Mouse (Mus musculus): ENCODE data around the gene Smarca2.

The Smarca2 gene

GRCm38 (mm10) chr19:26776066-26777025, 171.5 kb downstream of the Smarca2 start:
- DNase-seq (ENCODE audit: low read depth, low spot score) = no peak

DNA sequence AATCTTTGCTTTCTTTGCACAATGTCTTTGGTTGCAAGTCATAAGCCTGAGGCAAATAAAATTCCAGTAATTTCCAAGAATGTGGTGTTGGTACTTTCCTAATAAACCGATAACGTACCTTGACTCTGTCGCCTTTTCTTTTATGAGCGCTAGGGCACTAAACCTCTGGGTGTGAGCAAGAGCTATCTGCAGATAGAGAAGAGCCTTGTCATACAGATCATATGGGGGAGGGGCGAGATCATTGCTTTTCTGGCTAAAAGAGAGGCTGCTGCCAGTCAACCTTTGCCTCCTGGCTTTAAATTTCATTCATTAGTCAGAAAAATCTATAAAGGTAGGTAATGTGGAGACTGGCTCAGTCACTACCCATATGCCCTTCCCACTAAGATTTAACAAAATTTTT, 173.3 kb downstream of the Smarca2 start:
- DNase-seq (ENCODE audit: low read depth, low spot score) = no peak

DNA sequence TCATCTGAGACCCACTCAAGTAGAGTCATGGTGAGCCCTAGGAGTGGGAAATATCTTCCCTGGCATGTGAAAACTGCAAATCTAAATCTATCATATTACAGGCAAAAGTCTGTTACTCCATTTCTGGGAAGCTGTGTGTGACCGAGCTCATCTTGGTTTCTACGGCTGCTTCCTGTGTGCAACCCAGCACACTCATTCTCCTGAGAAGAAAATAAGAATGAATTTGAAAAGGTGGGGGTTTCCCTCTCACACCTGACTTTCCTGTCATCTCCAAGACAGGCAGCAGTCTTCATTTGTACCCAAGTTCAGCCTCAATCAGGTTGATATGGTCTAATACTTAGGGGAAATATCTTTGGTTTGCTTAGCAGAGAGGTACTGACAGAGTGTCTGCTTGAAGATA, 176.4 kb downstream of the Smarca2 start:
- no peak for DNase-seq (ENCODE audit: low read depth, low spot score)

DNA sequence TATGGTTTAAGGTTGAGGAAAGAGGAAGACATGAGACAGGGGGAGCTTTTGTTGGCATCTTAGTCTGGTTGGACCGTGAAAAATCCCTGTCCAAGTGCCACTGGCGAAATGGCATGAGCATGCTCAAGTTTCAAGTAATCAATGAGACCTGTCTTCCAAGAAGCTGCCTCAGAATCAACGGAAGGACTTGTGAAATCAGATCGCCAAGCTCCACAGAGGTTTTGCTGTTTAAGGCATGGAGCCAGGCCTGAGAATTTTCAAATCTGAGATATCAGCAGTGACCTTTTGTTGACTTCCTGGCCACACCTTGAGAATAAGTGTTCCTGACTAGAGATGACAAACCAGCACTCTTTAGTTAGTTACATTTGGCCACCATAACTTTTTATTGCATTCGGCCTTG, 183.6 kb downstream of the Smarca2 start:
- no peak for DNase-seq (ENCODE audit: low read depth, low spot score)

DNA sequence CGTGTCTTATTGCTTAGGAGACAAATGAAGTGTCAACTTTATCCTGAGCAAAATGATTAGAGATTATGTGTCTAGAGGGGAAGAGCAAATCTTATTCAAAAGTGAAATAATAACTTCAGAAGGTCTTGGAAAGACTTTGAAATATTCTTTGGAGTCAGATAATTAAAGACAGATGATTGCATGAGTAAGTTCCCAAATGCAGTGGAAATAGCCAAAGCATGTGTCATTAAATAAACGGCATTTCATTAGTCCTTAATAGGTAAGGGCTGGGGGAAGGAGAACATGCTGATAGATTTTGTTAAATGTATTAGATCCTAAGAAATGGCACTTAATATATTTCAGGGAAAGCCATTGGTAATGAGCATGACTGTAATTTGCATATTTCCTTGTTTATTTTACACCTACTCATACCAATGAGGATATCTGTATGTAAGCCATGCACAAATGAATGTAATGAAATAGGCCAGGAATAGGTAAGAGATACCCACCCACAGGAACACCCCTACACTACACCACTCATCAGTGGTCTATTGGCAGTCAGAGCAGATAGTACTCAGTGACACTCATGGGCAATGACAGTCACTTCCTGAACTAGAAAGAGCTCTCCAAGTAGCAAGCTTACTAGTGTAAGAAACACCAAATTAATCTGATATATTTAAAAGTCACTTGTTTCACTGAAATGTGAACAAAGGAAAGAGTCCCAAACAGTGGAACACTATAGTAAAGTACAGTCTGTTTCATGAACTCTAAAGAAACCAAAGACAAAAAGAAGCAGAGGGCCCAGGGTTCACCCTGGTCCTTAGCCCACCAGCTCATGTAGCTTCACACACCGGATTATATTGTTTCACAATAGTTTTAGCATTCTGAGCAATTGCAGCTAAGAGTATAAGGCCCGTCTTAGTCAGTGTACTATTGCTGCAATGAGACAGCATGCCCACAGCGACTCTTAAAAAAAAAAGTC, 185.8 kb downstream of the Smarca2 start:
- no peak for DNase-seq (ENCODE audit: low read depth, low spot score)

GRCm38 (mm10) chr19:26794315-26794714, 189.5 kb downstream of the Smarca2 start:
- no peak for DNase-seq (ENCODE audit: low read depth, low spot score)

- DNase-seq (ENCODE audit: low read depth, low spot score) = no peak
Observed at GRCm38 (mm10) chr19:26796006-26796405, 191.2 kb downstream of the Smarca2 start.

GRCm38 (mm10) chr19:26804401-26804800, 199.6 kb downstream of the Smarca2 start:
- DNase-seq (ENCODE audit: low read depth, low spot score) = no peak

DNA sequence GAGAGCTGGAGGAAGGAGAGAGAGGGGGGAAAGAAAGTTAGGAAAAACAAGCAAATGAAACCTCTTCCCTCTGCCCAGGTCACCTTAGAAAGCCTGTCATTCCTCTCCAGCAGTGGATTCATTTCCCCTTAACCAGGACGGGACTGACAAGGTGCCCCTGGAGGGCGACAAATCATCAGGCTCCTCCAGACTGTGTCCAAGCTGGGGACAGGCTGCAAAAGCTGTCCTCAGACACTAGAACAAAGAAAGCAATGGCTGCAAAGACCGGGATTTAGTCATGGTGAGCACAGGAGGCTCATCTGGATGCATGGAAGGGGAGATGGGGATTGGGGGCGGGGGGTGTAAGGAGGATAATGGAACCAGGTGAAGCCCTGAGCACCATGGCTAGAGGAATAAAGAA, 209.8 kb downstream of the Smarca2 start:
- no peak for DNase-seq (ENCODE audit: low read depth, low spot score)

- no peak for DNase-seq (ENCODE audit: low read depth, low spot score)
Observed at GRCm38 (mm10) chr19:26817901-26818300, 213.1 kb downstream of the Smarca2 start.
